Mouse (Mus musculus): ENCODE measurements around the gene Setd1a. TPM values are rescaled to one million over a fixed set of nuclear protein-coding genes. Genes with fewer than 3 reads are reported as not detected.
"Not testable (repeated sequence)": the region's sequence is repeated elsewhere in the genome, so short reads cannot be mapped to it uniquely, and the experiment has no call there.

Setd1a gene
- polyA plus RNA-seq, 1 experiment from 2014 or later: 12.1 TPM

DNA sequence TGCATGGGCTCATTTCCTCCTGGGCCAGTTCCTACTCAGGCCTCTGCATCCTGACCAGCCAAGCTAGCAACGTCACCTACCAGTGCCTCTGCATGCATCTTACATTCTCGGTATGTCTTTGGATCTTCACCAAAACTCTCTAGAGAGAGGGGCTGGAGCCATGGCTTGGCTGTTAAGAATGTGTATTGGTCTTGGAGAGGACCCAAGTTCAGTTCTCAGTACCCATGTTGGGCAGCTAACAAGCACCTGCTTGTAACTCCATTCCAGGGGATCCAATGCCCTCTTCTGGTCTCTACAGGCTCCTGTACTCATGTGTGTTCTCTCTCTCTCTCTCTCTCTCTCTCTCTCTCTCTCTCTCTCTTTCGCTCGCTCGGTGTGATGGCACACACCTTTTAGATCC, 41.3 kb downstream of the Setd1a start:
- Histone ChIP-seq H3K27ac (ENCODE audit: poor library complexity, severe bottlenecking) (no peak overlapping the region), H3K36me3 (no peaks in the 10 kb centered on the region), H3K9me3 (replicated peaks) (no peaks in the 10 kb centered on the region), H3K9ac (no peak overlapping the region), H3K4me1 (replicated peaks) (0 out of 2 replicates have a peak, but pooled peaks cover 2% of the 10 kb centered on the region), H3K4me2 (no peak overlapping the region), H3K4me3 (no peak overlapping the region), H3K27me3 (replicated peaks) (no peaks in the 10 kb centered on the region)
- no peak for ATAC-seq (ENCODE audit: insufficient number of reproducible peaks, low FRiP score)
- 86% methylated on average over 5 of the region's 5 CpGs for WGBS

GRCm38 (mm10) chr7:127820836-127821509, 44.5 kb downstream of the Setd1a start:
- H3K4me2 ChIP-seq: no peak overlapping the region
- peaks cover 3% of the 10 kb centered on the region; the same call in 1 of the 2 replicates for H3K4me1 ChIP-seq (replicated peaks)
- no peak overlapping the region for H3K9ac ChIP-seq
- H3K4me3 ChIP-seq: no peak overlapping the region
- 62% methylated on average over 13 of the region's 13 CpGs for WGBS
- no peak overlapping the region for H3K27ac ChIP-seq (ENCODE audit: poor library complexity, severe bottlenecking)
- H3K27me3 ChIP-seq (replicated peaks): peaks cover 19% of the 10 kb centered on the region
- H3K36me3 ChIP-seq: no peaks in the 10 kb centered on the region
- no peaks in the 10 kb centered on the region for H3K9me3 ChIP-seq (replicated peaks)
- no peak for ATAC-seq (ENCODE audit: insufficient number of reproducible peaks, low FRiP score)

- Histone ChIP-seq H3K4me1 (replicated peaks) (peaks cover 3% of the 10 kb centered on the region; the same call in 1 of the 2 replicates), H3K4me3 (no peak overlapping the region)
- 85% methylated on average over 3 of the region's 3 CpGs for WGBS
Observed at GRCm38 (mm10) chr7:127822494-127822893, 46.0 kb downstream of the Setd1a start.

GRCm38 (mm10) chr7:127823236-127824171, 47.0 kb downstream of the Setd1a start:
- Histone ChIP-seq H3K36me3 (no peaks in the 10 kb centered on the region), H3K4me2 (peak overlapping the region; percentile 85), H3K9me3 (replicated peaks) (no peaks in the 10 kb centered on the region), H3K4me3 (peak overlapping the region; percentile 59), H3K4me1 (replicated peaks) (peaks cover 3% of the 10 kb centered on the region; the same call in 1 of the 2 replicates), H3K9ac (peak overlapping the region; percentile 70), H3K27me3 (replicated peaks) (peaks cover 23% of the 10 kb centered on the region), H3K27ac (ENCODE audit: poor library complexity, severe bottlenecking) (no peak overlapping the region)
- 0 out of 2 replicates have a peak, but pooled peaks have one; percentile 15 for ATAC-seq (ENCODE audit: insufficient number of reproducible peaks, low FRiP score)
- WGBS: 67% methylated on average over 11 of the region's 11 CpGs

More at GRCm38 (mm10) chr7:127822494-127822893, 46.0 kb downstream of the Setd1a start:
- no peak overlapping the region for H3K27ac ChIP-seq (ENCODE audit: poor library complexity, severe bottlenecking)
- peaks cover 23% of the 10 kb centered on the region for H3K27me3 ChIP-seq (replicated peaks)
- no peak overlapping the region for H3K4me2 ChIP-seq
- no peak for ATAC-seq (ENCODE audit: insufficient number of reproducible peaks, low FRiP score)
- no peaks in the 10 kb centered on the region for H3K9me3 ChIP-seq (replicated peaks)
- no peaks in the 10 kb centered on the region for H3K36me3 ChIP-seq
- H3K9ac ChIP-seq: no peak overlapping the region

- Histone ChIP-seq H3K4me2 (peak within 1 kb of the TSS; percentile 85), H3K4me3 (peak within 1 kb of the TSS; percentile 59), H3K4me1 (replicated peaks) (peaks cover 3% of the 10 kb centered on the region; the same call in 1 of the 2 replicates), H3K27me3 (replicated peaks) (peaks cover 23% of the 10 kb centered on the region), H3K9me3 (replicated peaks) (no peaks in the 10 kb centered on the region), H3K9ac (peak within 1 kb of the TSS; percentile 70), H3K36me3 (no peaks in the 10 kb centered on the region), H3K27ac (ENCODE audit: poor library complexity, severe bottlenecking) (no peak within 1 kb of the TSS)
- peak; percentile 47 for ATAC-seq (ENCODE audit: insufficient number of reproducible peaks, low FRiP score)
- 5% methylated on average over 33 of the region's 38 CpGs for WGBS
Observed at GRCm38 (mm10) chr7:127824176-127824871, 47.9 kb downstream of the Setd1a start, which contains the start of the genes Stx4a and Stx1b. Gene Stx4a, plus strand, starts transcription at chr7:127824294. Gene Stx1b, minus strand, starts transcription at chr7:127824549.

DNA sequence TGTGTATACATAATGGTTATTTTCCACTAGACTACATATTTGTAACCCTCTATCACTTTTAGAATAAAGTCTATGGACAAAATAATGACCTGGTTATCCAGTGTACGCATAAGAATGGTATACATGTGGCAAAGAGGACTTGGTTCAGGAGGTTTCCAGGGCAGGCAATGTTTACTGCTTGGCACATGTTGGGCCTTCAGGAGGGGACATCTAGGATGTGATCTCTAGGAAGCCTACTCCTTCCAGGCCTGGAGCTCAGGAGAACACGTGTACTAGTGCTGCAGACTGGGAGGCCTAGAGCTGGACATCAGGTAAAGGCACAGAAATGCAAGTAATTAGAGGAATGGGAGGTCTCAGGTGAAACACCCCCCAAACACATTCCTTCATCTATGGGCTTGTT, 59.1 kb downstream of the Setd1a start:
- Histone ChIP-seq H3K9me3 (replicated peaks) (no peaks in the 10 kb centered on the region), H3K9ac (no peak overlapping the region), H3K27me3 (replicated peaks) (no peaks in the 10 kb centered on the region), H3K4me1 (replicated peaks) (no peaks in the 10 kb centered on the region), H3K4me2 (no peak overlapping the region), H3K36me3 (no peaks in the 10 kb centered on the region), H3K27ac (ENCODE audit: poor library complexity, severe bottlenecking) (no peak overlapping the region), H3K4me3 (no peak overlapping the region)
- ATAC-seq (ENCODE audit: insufficient number of reproducible peaks, low FRiP score): no peak
- WGBS: 75% methylated on average over 2 of the region's 2 CpGs

DNA sequence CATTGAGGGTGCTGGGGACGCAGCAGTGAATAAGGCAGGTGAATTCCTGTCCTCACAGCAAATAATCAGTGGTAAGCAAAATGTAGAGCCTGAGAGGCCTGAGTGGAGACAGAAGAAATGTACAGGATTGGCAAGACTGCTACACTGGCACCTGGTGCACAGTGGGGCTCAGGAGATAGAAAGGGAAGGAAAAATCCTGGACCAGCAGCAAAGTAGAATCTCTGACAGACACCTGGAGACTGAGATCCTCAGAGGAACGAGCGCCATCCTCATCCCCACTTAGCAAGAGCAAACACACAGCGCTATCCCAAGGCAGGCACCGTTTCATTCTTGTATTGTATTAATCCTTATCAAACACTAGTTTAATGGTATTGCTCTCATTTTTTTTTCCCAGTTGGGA, 61.0 kb downstream of the Setd1a start:
- Histone ChIP-seq H3K9me3 (replicated peaks) (no peaks in the 10 kb centered on the region), H3K4me2 (no peak overlapping the region), H3K9ac (no peak overlapping the region), H3K4me3 (no peak overlapping the region), H3K27me3 (replicated peaks) (no peaks in the 10 kb centered on the region), H3K36me3 (no peaks in the 10 kb centered on the region), H3K4me1 (replicated peaks) (peaks cover 5% of the 10 kb centered on the region), H3K27ac (ENCODE audit: poor library complexity, severe bottlenecking) (no peak overlapping the region)
- no peak for ATAC-seq (ENCODE audit: insufficient number of reproducible peaks, low FRiP score)
- WGBS: 85% methylated on average over 5 of the region's 5 CpGs

DNA sequence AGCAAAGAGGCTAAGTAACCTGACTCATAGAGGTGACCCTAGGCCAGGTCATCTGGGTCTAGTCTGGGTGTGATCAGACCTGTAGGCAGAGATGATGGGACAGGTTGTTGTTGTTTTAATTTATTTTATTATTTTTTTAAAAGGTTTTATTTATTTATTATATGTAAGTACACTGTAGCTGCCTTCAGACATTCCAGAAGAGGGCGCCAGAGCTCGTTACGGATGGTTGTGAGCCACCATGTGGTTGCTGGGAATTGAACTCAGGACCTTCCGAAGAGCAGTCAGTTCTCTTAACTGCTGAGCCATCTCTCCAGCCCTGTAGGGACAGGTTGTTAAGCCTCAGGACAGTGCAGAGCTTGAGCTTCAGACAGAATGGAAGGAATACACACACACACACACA, 61.4 kb downstream of the Setd1a start:
- not testable (repeated sequence) for H3K9me3 ChIP-seq (replicated peaks); H3K27me3 ChIP-seq (replicated peaks); H3K4me2 ChIP-seq; H3K27ac ChIP-seq (ENCODE audit: poor library complexity, severe bottlenecking); H3K4me1 ChIP-seq (replicated peaks); ATAC-seq (ENCODE audit: insufficient number of reproducible peaks, low FRiP score); H3K4me3 ChIP-seq; H3K36me3 ChIP-seq; H3K9ac ChIP-seq
- WGBS: 79% methylated on average over 4 of the region's 4 CpGs

- H3K27ac ChIP-seq (ENCODE audit: poor library complexity, severe bottlenecking); H3K9me3 ChIP-seq (replicated peaks); H3K9ac ChIP-seq; H3K4me3 ChIP-seq; ATAC-seq (ENCODE audit: insufficient number of reproducible peaks, low FRiP score); H3K27me3 ChIP-seq (replicated peaks); H3K4me2 ChIP-seq: not testable (repeated sequence)
- Histone ChIP-seq H3K36me3 (peaks cover 17% of the 10 kb centered on the region), H3K4me1 (replicated peaks) (peaks cover 11% of the 10 kb centered on the region)
- 76% methylated on average over 2 of the region's 2 CpGs for WGBS
Observed at GRCm38 (mm10) chr7:127840031-127840430, 63.6 kb downstream of the Setd1a start.

DNA sequence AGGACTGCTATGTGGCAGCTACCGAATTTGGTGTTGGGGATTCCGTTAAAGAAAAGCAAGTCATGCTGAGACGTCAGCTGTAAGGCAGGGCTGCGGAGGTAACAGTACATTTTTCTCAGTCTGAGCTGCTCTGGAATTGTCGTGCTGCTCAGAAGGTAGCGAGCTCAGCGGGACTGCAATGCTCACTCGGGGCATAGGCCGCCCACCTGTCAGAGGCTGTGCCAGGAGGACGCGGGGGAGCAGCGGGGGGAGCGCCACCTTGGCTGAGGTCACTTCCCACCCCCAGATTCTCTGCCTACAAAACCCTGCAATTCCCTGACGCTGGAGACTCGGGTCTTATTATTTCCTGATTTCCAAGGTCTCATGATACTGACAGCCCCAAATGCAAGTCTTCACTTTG, 64.4 kb downstream of the Setd1a start:
- Histone ChIP-seq H3K4me3 (peak overlapping the region; percentile 89), H3K36me3 (peaks cover 23% of the 10 kb centered on the region), H3K27ac (ENCODE audit: poor library complexity, severe bottlenecking) (peak overlapping the region; percentile 93), H3K4me2 (peak overlapping the region; percentile 83), H3K27me3 (replicated peaks) (no peaks in the 10 kb centered on the region), H3K4me1 (replicated peaks) (peaks cover 11% of the 10 kb centered on the region), H3K9me3 (replicated peaks) (no peaks in the 10 kb centered on the region), H3K9ac (peak overlapping the region; percentile 89)
- ATAC-seq (ENCODE audit: insufficient number of reproducible peaks, low FRiP score): peak; percentile 23; the same call in 1 of the 2 replicates
- WGBS: 3% methylated on average over 15 of the region's 15 CpGs

All from heart, embryonic 12.5 days (tissue).